Mouse (Mus musculus): ENCODE data around the gene Diaph2. TPM values are rescaled to one million over a fixed set of nuclear protein-coding genes. Genes with fewer than 3 reads are reported as not detected.
"Not testable (repeated sequence)": the region's sequence is repeated elsewhere in the genome, so short reads cannot be mapped to it uniquely, and the experiment has no call there.

Gene Diaph2
- 1 to 10 TPM; 3.9 to 5.0 TPM for total RNA-seq (2021)
- long read RNA-seq, experiment 1, partial matches to known transcripts: 0 of 1 reads
- long read RNA-seq, experiment 1, other reads (novel, unspliced or antisense): 1 of 1 reads
- long read RNA-seq, experiment 2: 0 reads

- peak; percentile 78 for DNase-seq
These were observed at the start of gene Diaph2 for GRCm38 (mm10) chrX:129749571-129750061. Gene Diaph2 (plus strand): TSS chrX:129749742.

GRCm38 (mm10) chrX:129701634-129702312, 47.8 kb upstream of the Diaph2 start:
- no peak for DNase-seq

DNA sequence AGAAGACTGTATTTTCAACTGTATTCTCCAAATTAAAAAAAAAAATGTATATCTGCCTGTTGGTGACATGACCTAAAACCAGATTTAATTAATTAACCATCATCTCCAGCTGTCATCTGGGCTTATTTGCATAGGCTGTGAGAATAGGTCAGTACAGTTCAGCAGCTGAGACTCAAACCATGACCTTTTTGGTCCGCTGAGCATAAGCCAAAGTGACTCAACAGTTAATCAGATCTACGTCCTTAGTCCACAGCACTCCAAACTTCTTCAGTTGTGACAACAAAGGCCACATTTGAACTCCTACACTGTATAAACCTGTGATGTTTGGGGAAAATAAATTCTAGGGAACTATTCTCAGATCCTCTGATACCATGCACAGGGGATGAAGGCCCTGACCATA, 39.9 kb upstream of the Diaph2 start:
- DNase-seq: no peak

- DNase-seq: no peak
These were observed 20.8 kb upstream of the Diaph2 start for GRCm38 (mm10) chrX:129728717-129729220.

GRCm38 (mm10) chrX:129736562-129736961, 13.0 kb upstream of the Diaph2 start:
- no peak for DNase-seq

- no peak for DNase-seq
These were observed 10.3 kb upstream of the Diaph2 start for GRCm38 (mm10) chrX:129739226-129739625.

GRCm38 (mm10) chrX:129742981-129743380, 6.6 kb upstream of the Diaph2 start:
- DNase-seq: no peak

DNA sequence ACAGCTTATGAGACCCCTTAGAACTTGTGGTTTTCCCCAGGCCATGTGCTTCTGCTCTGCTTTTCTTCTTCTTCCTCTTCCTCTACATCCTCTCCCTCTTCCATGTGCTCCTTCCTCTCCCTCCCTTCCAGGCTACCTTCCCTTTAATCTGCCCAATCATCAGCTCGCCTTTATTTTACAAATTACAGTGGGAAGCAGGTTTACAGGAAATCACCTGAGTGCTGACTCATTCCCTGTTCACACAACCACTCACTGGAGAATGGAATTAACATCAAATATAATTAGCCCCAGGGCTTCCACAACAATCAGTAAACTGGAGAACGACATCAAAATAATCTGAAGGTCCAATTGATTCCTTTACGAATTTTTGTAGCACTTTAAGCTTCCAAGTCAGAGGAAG, 3.6 kb upstream of the Diaph2 start:
- DNase-seq: no peak

DNA sequence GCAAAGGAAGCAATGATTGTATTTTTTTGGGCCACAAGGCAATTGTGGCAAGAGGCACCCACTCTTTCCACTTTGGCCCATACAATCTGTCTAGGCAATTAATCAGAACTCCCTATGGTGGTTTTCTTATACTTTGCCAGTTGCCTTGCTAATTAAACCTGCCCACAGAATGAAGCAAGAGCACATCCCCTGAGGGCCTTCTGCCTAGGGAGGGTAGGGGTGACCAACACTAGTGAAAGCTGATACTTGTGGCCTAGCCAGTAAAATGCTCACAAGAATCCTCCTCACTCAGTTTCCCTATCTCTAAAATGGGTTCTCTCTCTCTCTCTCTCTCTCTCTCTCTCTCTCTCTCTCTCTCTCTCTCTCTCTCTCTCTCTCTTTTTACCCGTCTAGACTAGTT, 440 bp upstream of the Diaph2 start:
- DNase-seq: no peak

DNA sequence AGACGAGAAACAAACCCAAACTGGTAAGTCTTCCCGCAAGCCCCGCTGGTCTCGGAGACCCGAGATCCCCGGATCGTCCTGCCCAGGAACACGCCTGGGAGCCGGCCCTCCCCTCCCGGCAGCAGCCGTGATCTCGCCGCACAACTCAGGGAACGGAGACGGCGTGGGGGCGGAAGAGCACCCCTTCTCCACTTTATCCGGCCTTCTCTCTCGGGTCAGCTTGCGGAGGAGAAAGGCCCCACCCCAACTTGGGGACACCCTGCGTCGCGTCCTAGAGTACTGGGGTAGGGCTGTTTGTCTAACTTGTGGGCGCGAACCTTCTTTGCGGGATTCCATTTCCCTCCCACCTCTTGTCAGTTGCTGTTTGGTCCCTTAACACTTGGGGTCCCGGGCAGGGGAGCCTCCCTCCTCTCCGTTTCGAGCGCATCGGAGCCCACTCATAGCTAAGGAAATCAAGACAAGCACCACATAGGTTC, 590 bp downstream of the Diaph2 start:
- DNase-seq: peak; percentile 13

- no peak for DNase-seq
These were observed 1.1 kb downstream of the Diaph2 start for GRCm38 (mm10) chrX:129750606-129751005.

- no peak for DNase-seq
These were observed 7.1 kb downstream of the Diaph2 start for GRCm38 (mm10) chrX:129756606-129757005.

GRCm38 (mm10) chrX:129762649-129763048, 13.1 kb downstream of the Diaph2 start:
- DNase-seq: no peak

DNA sequence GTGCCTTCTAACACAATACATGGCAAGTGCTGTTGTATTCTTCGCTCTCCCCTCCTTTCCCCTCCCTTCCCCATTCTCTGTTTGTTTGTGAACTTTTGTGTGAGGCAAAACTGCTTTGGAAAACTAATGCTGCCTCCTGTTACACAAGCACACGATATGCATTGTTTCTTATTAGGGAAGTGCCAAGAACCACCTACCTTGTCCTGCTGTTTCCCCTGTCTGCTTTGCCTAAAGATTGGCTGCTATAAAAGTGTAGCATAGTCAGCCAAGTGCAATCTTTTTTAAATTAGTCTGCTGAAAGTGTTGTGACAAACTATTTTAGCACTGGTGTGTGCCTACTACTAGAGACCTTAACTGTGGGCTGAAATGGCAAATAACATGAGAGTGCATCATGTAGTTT, 15.8 kb downstream of the Diaph2 start:
- DNase-seq: no peak

DNA sequence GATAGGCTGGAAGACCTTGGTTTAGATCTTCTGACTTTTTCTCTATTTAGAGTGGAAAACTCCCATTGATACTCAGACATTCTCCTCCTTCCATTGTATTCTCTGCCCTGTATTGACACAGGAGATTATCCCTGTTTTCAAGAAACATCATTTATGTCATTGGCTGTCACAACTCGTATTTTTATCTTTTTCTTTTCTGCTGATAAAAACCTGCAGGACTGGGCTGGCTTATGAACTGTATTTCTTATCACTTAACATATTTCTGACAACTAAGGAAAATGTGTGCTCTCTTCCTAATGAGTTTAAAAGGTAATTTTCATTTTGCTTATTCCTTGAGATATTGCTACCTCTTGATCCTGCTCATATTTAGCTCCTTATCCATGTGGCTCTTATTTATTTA, 17.3 kb downstream of the Diaph2 start:
- no peak for DNase-seq

GRCm38 (mm10) chrX:129770625-129771024, 21.1 kb downstream of the Diaph2 start:
- DNase-seq: no peak

- DNase-seq: no peak
These were observed 24.2 kb downstream of the Diaph2 start for GRCm38 (mm10) chrX:129773556-129774255.

GRCm38 (mm10) chrX:129774478-129774877, 24.9 kb downstream of the Diaph2 start:
- DNase-seq: no peak

- DNase-seq: no peak
These were observed 27.2 kb downstream of the Diaph2 start for GRCm38 (mm10) chrX:129776761-129777160.

GRCm38 (mm10) chrX:129777404-129777962, 27.9 kb downstream of the Diaph2 start:
- no peak for DNase-seq

GRCm38 (mm10) chrX:129781844-129782243, 32.3 kb downstream of the Diaph2 start:
- no peak for DNase-seq

DNA sequence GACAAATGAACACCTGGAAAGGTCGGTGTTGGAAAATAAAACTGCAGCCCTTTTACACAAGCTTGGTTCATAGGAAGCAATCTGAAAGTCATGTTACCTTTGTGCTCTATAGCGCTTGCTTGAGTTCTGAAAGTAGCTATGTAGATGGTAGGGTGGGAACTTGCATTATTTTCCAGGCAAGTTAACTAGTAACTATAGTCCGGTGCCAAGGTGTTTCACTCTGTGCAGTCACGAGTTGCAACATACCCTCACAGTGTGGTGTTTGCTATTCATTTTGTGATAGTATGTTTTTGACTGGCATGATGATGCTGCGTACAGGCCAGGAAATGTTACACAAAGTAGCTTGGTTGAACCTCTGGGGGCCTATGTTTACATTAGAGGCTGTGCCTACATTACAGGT, 34.5 kb downstream of the Diaph2 start:
- no peak for DNase-seq

DNA sequence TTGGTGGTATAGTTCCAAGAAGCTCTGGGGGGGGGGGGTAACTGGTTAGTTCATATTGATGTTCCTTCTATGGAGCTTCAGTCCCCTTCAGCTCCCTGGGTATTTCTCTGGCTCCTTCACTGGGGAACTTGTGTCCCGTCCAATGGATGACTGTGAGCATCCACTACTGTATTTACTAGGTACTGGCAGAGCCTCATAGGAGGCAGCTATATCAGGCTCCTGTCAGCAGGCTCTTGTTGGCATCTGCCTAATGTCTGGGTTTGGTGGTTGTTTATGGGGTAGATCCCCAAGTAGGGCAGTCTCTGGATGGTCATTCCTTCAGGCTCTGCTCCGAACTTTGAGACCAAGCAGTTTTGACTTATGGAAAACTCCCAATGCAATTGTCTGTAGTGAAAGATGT, 50.4 kb downstream of the Diaph2 start:
- not testable (repeated sequence) for DNase-seq

Data from gastrocnemius, postnatal 25 days (tissue).